Mouse (Mus musculus) urinary bladder, adult 2 months (tissue): ENCODE results near the gene Lyzl4. TPM values are rescaled to one million over a fixed set of nuclear protein-coding genes. Genes with fewer than 3 reads are reported as not detected.
"Not testable (repeated sequence)": the region's sequence is repeated elsewhere in the genome, so short reads cannot be mapped to it uniquely, and the experiment has no call there.

Source experiments
- DNase-seq: peaks from one replicate; pipeline ENCODE4 v3.0.0; 2022; ENCODE audit warnings: low spot score
- polyA plus RNA-seq: library from polyadenylated mRNA; depleted of rRNA; stranded (reverse); fragments of >200 nt; gene quantifications from 2 replicates; pipeline ENCODE4 v1.2.3, GENCODE M21; 2012

Lyzl4 gene
- polyA plus RNA-seq, 1 experiment: 0.73 TPM

DNA sequence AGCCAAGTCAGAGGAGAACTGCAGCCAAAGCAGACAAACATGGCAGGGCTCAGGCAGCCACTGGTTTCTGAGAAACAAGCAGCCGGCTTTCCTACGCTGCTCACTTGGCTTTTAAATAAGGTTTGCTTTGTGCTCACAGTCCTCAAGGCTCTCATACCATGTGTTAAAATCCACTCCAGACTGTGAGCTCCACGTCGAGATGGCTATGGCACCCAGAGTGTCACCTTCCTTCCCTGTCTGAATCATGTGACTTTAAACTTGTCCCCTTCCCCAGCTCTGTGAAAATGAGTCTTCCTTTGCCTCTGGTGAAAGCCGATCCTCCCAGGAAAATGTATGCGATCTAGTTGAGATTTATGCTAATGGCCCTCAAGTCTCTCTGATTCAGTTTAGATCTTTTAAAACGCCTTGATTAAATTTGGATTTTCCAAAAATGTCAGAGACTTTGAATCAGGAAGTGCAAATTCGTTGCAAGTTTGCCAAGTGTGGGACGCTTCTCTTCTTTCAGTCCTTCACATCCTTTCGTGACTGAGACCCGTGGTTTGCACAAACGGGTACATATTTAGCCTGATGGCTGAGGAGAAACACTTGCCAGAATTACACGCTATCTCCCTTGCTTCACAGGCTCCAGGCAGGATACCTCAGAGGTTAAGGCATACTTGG, 41.6 kb downstream of the Lyzl4 start:
- DNase-seq: no peak

DNA sequence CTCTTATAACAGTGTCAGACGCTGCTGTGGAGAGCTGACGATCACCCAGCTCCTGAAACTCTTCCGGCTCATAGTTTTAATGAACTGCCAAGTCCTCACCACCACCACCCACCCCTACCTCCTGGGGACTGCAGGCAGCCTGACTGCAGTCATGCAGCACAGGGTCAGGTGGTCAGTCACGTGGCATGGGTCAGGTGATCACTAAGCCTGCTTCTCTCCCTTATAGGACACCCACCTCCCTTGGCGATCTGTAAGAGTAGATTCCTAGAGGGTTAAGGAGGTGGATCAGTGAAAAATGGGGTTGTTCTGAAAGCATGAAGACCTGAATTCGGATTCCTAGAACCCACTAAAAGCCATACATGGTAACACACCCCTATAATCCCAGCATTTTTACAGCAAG, 42.3 kb downstream of the Lyzl4 start:
- no peak for DNase-seq

DNA sequence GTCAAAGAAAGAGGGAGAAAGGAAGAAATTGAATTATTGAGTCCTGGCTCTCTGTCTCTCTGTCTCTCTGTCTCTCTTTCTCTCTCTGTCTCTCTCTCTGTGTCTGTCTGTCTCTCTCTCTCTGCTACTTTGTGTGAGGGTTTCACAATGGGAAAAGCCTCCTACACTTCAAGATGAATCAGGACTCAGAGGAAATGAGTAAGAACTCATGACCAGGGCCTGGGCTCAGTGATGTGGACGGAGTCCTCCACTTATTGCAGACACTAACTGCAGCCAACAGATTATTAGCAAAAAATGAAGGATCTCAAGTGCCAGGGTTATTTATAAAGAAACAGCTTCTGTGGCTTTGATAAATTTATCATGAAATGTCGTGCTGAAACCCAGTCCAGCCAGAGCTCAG, 43.8 kb downstream of the Lyzl4 start:
- DNase-seq: no peak

DNA sequence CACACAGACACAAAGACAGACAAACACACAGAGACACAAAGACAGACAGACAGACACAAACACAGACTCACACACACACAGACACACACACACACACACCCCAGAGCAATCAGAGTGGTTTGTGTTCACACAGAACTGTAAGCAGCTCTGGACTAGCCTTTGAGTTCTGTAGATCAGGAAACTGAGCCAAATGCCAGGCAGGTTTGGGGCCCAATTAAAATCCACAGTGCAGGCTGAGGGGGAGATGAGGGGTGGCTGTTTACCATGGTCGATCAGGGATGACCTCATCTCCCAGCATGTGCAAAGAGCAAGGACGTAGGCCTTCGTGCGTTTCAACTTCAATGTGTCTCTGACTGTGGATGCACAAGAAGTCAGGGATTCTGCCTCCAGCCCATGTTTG, 47.1 kb downstream of the Lyzl4 start:
- DNase-seq: no peak

DNA sequence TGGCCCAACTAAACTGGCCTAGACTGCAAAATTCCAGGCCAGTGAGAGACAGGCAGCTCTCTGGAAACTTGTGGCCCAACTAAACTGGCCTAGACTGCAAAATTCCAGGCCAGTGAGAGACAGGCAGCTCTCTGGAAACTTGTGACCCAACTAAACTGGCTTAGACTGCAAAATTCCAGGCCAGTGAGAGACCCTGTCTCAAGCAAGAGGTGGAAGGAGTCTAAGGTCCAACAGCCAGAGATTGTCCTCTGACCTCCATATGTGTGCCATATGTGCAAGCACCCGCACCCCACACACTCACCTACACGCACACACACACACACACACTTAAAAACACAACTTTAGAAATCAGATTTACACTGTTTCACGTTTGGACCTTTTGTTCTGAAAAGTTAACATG, 48.1 kb downstream of the Lyzl4 start:
- not testable (repeated sequence) for DNase-seq

DNA sequence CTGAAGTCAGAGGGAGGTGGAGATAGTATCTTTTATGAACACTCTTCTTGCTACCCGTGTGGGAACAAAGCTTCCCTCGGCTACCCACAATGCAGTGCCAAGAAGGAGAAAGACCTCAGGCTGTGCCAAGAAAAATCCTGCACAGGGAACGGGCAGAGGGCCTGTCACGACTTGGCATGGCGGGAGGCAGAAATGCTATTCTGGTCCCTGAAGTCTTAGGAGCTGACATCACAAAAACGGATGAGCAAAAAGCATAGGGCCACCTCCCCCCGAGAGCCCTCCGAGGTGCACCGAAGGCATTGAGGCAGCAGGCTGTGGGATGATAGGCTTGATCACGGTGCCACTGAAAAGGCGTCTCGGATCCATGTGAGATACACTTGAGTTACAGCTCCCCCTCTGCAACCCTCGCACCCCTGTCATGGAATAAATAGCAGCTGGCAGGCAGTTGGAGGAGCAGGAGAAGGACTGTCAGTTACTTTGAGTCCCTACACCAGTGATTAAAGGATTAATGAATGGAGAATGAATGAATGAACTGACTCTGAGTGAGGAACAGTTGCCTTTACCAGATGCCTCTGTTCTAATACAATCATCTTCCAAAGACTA, 48.8 kb downstream of the Lyzl4 start:
- DNase-seq: no peak

DNA sequence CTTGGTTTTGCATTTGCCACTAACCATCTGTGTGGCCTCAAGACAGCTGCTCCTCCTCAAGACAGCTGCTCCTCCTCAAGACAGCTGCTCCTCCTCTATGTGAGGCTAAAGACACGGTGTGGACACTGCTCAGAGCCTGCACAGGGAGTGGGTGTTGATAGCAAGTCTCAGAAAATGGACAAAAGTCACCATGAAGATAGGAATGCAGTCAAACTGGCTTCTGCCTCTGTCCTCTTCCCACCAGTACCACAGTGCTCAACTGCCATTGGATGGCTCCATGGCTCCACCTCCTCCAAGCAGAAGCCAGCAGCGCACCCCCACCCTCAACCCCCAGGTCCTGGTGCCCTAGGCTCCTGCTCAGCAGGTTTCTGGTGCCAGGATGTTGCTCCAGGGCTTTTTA, 52.4 kb downstream of the Lyzl4 start:
- DNase-seq: no peak

DNA sequence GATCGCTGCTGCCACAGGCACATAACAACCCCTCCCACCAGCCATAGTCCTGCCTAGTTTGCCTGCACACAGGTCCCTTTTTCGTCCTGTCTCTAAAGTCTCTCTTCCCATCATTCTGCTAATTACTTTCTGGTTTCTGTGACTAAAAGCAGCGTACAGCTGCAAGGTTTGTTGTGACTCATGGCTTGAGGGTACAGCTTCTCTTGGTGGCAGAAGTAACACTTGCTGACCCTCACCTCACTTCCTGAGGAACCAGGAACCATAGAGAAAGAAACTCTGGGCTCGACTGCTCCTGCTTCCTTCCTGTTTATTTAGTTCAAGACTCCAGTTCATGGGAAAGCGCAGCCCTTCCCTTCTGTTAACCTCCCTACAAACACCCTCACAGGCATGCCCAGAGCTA, 67.5 kb downstream of the Lyzl4 start:
- no peak for DNase-seq

DNA sequence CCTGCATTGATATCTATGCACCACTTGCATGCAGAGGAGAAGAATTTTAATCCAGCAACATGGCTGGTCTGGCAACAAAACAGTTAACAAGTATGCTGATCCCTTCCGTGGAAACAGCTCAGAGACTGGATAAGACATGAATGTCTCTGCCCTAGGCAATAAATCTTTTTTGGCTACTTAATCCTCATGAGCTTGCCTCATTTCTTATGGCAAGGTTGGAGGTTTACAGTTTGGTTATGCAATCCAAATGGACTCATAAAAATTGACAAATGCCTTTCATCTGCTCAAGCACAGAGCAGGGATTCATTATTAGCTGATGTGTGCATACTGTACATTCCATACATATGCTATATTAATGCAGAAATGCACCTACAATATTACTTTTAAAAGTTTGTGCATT, 73.4 kb downstream of the Lyzl4 start:
- DNase-seq: no peak

DNA sequence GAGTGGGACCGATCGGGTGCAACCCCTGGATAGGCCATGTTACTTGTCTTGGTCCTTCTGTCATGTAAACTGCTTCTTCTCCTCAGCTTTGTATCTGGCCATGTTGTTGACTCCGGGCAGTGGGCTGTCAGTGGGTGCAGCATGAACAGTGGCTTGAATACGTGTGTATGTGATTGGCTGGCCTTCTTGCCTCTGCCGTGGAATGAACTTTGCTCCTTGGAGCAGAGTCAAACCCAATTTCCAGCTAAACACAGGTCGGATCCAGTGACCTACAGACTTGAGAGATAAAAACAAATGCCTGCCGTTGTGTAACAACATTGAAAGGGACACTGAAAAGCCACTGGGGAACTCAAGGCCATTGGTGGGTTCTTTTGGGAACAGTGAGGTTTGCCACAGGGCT, 75.5 kb downstream of the Lyzl4 start:
- no peak for DNase-seq

DNA sequence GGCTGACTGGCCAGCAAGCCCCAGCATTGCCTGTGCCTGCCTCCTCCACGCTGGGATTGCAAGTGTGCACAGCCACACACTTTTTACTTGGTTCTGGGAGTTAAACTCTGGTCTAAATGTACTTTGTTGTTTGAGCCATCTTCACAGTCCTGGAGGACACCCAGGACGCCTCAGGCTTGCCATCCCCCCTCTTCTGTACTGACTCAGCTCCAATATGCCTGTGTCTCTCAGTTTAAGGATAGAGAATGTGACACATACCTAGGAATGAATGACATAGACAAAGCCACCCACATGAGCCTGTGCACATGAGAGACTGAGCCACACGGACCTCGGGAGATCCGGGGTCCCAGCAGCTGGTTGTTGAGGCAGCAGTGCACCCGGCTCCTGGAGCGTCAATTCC, 78.6 kb downstream of the Lyzl4 start:
- DNase-seq: no peak

DNA sequence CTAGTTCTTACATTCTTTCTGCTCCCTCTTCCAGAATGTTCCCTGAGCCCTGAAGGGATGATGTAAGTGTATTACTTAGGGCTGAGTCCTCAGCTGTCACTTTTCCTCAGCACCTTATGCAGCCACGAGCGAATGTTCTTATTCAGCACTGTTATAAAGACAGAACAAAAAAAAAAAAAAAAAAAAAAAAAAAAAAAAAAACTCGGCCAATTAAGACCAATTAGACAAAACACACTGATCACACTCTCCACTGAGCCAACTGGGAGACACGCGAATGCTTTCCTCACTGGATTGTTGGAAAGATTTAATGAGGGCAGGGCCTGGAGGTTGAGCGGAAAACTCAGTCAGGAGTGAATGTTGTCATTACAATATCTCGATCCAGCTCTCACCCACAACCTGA, 81.4 kb downstream of the Lyzl4 start:
- no peak for DNase-seq

DNA sequence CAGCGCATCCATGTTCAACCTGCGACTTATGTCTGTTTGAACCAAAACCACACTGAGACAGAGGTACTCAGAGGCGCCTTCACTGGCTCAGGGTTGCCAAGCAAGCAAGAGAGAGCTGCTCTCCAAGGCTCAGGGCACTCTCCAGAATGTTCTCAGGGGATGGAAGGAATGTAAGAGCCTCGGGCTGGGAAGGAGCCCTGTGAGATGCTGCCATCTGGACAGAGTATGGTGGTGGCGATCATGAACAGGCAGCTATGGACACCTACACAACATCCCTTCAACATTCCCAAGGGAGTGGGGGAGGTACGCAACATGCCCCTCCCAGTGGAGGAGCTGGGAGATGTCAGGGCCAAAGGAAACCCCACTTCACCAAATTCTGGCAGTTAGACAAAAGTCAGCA, 83.7 kb downstream of the Lyzl4 start:
- no peak for DNase-seq

DNA sequence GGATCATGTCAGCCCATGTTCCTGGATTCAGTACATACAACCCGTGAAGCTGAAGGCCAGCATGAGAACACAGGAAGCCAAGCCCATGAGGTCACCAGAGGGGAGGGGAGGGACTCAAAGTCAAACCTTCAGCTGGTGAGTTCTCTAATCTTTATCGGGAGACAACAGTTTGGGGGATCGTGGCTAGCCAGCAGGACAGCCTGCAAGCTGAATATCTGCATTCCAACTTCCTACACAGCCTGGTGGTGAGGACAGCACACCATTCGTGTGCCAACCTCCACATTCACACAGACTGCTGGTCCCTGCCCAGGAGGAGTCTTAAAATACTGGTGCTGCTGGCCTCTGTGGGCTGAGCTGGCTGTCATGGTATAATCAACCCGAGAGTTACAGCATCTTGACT, 85.0 kb downstream of the Lyzl4 start:
- no peak for DNase-seq

DNA sequence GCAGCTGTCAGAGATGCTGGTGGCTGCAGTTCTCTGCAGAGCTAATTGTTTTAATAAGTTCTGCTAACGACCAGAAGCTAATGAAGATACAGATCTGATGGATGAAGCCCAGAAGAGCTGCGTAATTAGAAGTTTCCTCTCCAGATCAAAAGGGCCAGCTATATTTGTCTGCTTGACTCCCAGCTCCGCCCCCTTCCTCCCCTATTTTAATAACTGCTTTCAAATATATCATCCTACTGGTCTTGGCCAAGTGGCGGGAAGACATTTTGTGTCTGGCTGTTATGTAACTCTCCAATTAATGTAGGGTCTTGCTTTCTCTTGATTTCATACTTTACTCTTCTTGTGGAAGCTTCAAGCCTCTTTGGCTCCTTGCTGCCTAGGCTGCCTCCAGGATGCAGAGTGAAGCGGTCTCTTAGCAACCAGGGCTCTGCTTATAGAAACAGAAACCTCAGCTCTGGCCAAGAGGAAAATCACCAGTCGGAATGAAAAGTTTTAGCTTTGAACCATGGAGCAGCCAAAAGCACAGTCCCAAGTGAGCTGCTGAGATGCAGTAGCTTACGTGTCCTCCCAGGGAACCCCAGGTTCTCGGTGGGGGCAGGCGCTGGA, 86.4 kb downstream of the Lyzl4 start:
- no peak for DNase-seq

DNA sequence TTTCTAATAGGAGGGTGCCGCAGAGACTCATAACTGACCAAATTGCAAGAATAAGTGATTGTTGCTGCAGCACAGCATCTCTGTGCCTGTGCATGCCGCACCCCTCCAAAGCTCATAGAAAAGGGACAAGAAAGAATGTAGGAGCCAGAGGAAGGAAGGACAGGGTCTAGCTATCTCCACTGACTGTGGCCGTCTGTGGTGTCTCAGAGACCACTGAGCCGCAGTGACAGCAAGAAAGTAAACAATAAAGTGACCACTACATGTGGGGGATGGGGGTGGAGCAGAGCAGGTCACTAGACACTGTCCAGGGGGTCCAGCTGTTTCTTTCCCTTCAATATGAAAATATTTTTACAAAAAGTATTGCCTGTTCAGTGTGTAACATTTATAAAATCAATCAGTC, 88.3 kb downstream of the Lyzl4 start:
- DNase-seq: no peak

DNA sequence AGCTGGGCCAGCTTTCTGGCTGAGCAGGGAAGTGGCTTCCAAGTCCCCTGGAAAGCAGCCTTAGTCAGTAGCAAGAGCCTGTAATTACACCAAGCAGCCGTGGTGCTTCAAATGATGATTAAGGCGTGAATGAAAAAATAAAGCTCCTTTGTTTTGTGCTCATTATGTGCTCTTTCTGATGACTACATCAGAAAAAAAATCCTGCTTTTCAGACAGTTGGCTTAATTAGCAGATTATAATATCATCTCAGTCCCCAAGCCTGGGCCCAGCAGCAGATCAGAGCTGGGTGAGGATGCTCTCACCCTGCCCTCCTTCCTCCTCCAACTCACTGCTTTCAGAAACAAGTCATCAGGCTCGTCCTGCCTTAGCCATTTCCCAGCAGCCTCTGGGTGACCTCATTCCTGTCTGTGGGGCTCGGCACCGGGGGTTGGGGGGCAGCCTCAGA, 91.5 kb downstream of the Lyzl4 start:
- no peak for DNase-seq

DNA sequence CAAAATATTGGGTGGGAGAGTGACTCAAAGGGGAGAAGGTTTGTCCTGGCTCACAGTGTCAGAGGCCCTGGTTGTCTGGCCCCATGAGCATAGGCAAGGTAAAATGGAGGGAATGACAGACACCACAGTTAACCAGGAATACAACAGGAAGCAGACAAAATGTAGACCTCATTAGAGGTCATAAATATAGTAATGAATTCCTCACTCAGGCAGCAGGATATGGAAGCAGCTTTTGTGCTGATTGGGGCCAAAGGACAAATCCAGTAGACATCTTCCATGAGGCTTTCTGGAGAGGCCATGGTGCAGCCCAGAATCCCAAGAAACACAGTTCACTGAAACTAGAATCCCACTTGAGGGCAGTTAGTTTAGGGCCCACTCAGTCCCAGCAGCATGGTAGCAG, 92.5 kb downstream of the Lyzl4 start:
- DNase-seq: no peak

DNA sequence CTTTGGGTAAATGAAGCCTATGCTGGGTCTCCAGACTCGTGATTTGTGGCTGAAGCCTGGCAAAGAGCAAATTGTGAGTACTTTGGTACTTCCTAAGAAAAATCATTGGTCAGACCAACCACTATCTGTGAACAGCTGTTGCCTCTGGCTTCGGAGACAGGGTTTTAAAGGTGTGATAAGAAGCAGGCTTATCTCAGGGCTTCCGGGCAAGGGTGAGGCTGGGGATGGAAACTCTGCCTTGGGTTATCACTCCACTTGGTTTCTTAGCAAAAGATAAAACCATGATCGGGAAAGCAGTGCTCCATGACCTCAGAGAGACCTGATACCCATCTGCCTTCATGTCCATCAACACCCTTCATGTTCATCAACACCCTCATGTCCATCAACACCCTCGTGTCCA, 92.9 kb downstream of the Lyzl4 start:
- no peak for DNase-seq

DNA sequence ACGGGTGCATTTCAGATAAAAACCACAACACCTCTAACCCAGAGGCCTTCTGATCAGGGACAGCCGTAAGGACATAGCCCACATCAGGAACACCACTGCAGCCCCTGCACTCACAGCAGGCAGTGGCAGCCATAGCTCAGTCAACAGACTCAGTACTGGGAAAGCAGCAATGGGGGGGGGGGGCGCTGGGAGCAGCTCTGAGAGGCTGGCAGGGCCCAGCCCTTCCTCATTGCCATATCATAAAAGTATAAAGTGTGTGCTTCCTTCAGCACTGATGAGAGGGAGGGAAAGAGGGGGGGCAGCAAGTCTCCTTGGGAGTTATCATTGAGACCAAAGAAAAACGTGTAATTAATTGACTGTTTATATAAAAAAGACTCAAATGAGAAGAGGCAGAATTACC, 94.5 kb downstream of the Lyzl4 start:
- no peak for DNase-seq

DNA sequence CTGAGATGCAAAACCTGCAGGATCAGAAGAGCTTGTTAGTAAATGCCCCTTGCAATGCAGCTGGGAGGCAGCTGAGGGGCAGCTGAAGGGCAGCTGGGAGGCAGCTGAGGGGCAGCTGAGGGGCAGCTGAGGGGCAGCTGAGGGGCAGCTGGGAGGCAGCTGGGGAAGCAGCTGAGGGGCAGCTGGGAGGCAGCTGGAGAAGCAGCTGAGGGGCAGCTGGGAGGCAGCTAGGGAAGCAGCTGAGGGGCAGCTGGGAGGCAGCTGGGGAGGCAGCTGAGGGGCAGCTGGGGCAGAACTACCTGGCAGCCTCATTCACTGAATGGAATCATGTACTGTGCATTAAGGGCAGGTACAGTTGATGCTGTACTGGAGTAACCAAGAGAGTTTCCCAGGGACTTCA, 100.4 kb downstream of the Lyzl4 start:
- DNase-seq: no peak

DNA sequence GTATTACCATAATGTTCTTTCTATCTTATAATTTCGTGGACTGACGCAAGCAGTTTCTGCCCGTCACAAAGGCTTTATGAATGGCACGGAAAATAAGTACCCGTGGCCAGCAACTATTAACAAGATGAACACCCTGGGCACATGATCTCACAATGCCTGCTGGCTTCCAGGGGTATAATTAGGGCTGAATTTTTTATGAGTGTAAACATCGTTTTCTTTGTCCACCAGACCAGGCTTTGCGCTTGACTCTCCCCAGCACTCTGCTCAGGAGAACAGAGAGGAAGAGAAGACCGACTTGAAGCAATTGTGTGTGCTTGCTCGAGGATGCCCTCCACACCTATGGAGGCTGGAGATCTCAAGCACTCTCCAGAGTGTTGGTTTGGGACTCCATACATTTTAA, 109.3 kb downstream of the Lyzl4 start:
- no peak for DNase-seq

DNA sequence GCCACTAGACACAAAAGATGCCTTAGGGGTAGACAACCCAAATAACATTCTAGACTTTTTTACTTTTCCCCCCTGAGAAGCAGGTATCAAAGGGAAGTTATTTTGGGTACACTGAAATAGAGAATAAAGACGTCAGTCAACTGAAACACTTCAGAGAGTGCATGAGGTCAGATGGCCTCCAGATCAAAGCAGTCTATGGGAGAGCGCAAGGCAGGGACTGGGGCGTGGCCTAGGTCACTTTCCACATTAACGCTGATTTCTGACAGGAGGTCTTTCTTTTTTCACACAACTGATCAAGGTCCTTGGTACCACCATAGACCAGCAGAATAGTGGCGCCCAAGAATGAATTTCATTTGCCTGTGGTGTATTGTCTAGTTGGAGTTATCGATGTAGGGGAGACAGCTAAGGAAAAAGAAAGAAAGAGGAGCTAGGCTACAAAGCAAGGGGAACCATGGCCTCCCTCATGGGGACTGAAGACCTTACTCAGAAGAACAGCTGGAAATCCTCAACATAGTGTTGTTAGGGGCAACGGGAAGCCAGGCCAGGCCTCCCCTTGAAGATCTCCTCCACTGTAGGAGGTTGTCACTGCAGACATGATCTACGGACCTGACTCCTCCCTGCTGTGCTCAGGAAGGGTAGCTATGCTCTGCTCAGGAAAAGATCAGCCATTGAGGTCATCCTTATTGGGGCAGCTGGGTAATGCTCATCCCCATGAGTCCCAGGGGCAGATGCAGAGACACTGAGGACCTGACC, 113.1 kb downstream of the Lyzl4 start:
- no peak for DNase-seq
